Mouse (Mus musculus) fat pad, adult 2 months (tissue): ENCODE data around the gene Dok4.

Experiments
- DNase-seq: peaks from one replicate; pipeline ENCODE4 v3.0.0-alpha.2; 2011; ENCODE audit warnings: low read depth, low spot score; ENCODE audit errors: extremely low read depth

Gene Dok4

DNA sequence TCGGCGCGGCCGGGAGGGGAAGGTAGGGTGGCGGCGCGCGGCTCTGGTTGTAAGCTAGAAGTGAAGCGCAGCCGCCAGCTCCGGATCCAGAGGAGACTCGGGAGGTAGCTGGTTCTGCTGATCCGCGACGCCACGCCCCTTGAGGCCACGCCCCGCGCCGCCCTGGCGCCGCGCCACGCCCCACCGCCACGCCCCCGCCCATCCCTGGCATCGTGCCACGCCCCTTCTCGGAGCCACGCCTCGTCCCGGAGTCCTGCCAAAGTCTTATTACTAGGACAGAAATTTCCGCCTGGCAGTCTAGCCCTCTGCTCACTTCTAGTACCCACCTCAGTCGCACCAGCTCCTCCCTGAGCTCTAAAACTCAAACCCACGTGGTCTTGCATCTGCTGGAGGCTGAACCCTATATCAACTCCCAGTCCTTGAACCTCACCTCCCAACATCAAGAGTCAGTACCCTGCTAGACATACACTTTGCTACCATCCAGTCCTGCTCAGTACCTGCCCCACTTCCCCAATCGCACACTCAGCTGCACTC lies at the start of gene Dok4:
Gene Dok4, minus strand, starts transcription at position 134 of the 534 bp plus-strand sequence.
- no peak for DNase-seq

DNA sequence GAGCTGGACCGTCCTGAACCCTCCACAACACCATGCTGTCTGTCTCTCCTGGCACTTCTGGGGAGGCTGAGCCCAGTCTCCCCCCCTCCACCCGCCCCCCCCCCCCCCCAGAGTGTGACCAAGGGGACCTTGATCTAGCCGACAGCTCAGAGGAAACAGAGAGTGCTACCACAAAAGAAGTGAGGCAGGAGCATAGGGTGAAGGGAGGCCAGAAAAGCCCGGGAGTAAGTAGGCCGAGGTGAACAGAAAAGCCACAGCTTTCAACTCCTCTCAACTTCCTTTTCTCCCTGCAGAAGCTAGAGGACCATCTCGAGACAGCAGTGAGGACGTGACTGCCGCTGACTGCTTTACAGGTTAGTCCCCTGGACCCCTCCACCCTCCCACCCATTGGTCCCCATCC lies 47.3 kb upstream of the Dok4 start, which contains the start of gene Adgrg5:
Gene Adgrg5, plus strand, starts transcription at position 290 of the 400 bp plus-strand sequence.
- DNase-seq = no peak

DNA sequence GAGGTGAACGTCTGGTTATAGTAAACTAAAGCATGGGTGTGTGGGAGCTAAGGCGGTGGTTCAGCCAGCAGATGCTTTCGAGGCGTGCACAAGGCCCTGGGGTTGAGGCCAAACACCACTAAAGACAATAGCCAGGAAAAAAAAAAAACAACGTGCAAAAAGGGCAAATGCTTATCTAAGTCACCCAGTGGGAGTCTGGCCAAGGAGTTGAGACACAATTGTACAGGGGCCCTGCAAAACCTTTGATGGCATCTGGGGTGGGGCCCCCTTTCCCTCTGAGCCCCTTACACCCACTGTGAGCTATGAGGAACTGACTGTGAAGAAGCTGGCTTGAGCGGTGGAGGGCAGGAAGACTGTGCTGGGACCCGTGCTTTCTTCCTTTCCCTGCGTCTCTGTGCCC lies 46.5 kb upstream of the Dok4 start:
- DNase-seq = no peak

DNA sequence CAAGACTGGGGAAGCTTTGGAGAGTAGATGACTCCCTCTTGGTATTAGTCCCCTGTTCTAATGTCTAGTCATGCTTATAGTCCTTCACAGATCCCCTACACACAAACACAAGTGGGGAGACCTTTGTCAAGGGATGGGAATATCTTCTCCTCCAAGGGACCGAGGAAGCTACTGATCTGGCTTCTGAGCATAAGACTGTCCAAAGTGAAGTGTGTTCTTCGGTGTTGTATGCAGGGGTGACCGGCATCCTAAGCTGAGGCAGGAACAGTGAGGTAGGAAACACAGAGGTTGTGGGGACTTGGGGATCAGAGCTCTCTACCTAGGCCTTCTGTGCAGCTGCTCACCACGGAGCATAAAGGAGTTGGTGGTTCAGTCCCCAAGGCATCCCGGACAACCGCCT lies 46.0 kb upstream of the Dok4 start:
- no peak for DNase-seq

DNA sequence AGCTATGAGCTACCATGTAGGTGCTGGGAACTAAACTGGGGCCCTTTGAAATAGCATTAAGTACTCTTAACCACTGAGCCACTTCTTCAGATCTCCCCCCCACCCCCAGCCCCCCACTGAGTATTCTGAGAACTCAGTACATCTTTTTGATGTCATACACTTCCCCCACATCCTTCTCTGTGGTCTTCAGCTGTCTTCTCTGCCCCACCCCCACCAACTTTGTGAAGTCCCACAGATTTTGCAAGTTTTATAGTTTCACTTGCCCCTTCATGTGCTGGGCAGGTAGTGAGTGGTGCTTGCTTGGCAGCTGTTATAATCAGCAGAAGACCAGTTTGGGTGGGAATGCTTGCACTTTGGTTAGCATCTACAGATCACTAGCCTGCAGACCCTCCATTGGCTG lies 43.1 kb upstream of the Dok4 start:
- no peak for DNase-seq

DNA sequence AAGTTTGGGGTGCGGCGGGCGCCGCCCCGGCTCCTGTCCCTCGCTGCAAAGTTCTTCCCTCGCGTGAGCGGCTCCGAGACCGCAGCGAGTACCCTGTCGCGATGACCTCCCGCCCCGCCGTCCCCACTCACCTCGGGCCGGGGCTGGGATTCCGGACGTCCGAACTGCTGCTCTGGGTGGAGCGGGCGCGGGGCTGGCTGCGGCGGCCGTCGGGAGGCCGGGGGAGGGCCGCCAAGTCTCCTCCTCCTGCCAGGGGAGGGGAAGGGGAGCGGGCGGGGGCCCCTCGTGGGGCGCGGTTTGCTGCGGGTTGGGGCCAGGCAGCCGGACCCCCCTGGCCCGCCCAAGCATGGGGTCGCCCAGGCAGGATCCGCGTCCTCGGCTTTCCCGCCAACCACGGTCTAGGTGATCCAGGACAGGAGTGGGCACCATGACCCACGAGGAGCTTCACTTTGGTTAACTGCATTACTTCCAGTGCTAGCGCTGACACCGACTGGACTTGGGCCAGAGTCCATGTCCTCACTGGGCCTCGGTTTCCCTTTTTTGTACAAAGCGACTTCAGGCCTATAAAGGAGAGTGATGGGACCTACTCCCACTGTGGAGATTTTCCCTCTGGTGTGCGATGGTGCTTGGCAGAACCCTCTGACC lies 41.8 kb upstream of the Dok4 start, which contains the start of gene Ccdc102a:
Gene Ccdc102a, minus strand, starts transcription at position 248 of the 645 bp plus-strand sequence.
- DNase-seq = no peak

DNA sequence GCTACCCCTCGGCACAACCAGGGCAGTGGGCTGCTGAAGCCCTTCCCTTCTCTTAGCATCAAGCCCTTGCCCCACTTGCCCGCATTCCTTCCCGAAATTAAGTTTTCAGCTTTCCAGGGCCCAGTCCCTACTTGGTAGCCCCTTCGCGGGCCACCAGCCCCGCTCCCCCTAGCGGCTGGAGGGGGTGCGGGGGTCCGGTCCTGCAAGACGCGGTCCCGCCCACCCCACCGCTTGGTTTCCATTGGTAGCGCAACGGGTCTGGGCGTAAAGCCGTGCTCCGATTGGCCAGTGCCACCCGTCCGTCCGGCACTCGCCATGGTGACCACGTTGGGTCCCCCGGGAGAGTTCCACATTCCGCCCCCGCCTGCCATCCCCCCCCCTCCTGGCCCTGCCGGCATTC lies 41.2 kb upstream of the Dok4 start:
- no peak for DNase-seq

DNA sequence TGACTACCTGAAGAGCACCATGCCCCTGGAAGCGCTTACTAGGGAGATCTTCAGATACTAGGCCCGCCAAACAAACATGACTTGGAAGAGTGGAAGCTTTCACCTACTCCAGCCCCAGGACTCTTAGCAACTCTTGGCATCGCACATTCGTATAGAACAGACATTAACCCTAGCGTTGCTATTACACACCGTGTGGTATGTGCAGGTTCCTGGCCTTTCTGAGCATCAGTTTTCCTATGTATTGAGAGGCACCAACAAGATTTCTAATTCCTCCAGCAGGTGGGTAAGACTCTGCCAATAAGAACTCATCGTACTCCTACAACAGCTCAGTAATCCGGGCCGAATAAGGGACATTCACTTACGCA lies 40.8 kb upstream of the Dok4 start:
- no peak for DNase-seq

DNA sequence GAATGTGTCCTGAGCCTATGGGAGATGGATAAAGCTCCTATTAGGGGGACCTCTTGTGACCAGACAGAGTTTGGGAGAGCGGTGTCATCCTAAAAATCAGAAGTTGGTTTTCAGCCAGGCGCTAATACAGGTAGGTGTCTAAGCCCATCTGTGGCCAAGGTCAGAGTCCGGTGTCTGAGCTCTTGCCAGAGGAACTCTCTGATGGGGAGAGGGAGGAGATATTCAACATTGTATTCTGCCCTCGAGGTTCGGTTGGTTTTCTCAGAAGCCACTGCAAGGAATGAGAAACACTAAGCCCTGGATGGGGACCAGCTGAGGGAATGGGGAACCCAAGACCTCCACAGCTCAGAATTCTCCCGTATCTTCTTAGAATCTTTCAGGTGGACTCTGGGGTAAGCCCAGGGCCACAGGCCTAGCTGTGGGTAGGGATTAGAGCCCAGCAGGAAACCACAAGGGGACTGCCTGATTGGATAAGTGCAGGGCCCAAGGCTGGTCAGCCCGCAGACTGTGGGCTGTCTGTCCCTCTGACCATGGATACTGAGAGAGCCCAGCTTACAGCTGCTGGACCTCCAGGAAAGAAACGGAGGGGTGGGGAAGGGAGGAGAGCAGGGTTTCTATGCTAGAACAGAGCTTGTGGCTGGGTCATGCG lies 40.3 kb upstream of the Dok4 start:
- DNase-seq = no peak

DNA sequence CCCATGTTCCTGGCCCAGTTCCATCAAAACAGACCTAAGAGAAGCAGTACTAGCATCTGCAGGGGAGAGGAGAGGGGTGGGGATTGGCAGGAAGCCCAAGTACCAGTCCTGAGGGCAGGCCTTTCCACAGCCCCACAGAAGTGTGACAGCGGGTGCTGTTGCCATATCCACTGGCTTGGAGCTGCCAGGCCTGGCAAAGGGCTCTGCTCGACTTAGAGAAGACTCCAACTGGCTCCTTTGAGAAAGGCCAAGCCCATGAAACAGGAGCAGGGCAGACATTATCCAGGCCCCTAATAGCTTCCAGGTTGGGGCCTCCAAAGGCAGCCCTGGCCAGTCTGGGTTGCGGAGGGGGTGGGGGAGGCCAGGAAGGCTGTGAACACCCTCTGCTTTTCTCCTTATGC lies 38.6 kb upstream of the Dok4 start:
- DNase-seq = no peak

DNA sequence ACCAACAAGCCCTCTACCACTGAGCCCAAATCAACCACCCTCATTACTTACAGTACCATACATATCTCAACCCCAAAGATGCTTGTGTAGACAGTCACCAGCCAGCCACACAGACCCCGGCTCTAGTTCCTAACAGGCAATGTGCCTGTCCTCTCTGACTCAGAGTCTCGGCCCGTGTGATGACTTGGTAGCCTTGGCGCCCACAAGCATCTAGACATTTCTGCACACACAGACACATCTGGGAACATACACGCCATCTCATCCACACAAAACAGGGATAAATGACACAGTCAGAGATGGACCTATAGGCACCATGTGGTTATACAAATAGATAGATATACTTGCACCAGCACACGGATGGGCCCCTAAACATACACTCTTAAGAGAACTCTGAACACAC lies 38.1 kb upstream of the Dok4 start:
- DNase-seq = no peak

DNA sequence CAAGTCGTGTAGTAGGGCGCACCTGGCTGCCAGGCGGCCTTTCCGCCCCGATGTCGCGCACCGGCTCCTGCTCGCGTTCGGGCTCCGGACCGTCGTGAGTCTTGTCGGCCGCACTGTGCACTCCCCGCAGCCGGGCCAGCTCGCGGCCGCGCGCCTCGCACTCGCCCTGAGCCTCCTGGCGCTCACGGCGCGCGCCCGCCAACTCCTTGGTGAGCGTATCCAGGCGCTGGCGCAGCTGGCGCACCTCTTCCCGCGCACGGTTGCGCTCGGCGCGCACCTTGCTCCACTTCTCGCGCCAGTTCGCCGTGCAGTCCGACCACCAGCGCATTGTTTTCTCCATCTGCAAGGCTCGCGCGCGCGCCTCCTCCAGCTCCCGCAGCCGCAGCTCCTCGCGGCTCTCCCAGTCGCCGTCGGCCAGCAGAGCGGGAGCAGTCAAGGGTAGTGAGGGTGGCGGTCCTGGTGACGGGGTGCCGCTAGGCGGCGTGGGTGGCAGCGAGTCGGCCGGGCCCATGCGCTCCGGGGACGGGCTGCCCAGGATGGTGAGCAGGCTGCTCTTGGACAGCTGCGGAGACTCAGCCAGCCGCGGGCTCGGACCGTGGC lies 37.0 kb upstream of the Dok4 start:
- no peak for DNase-seq

DNA sequence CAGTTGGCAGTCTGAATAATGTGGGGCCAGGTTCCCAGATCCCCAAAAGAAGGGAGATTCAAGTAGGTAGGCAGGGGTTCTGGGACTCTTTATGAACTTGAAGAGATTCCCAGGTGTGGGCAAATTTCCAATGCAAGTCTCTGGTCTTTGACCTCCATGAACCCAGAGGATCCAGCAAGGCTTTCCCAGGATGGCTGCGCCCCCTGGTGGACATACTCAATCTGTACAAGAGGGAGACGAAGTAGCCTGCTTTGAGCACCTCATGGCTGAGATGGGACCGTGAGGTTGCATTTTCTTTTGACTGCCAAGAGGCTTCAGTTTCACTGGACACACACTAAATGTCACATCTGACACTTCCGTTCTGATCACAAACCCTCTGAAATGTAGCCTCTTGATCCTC lies 32.7 kb upstream of the Dok4 start:
- no peak for DNase-seq

DNA sequence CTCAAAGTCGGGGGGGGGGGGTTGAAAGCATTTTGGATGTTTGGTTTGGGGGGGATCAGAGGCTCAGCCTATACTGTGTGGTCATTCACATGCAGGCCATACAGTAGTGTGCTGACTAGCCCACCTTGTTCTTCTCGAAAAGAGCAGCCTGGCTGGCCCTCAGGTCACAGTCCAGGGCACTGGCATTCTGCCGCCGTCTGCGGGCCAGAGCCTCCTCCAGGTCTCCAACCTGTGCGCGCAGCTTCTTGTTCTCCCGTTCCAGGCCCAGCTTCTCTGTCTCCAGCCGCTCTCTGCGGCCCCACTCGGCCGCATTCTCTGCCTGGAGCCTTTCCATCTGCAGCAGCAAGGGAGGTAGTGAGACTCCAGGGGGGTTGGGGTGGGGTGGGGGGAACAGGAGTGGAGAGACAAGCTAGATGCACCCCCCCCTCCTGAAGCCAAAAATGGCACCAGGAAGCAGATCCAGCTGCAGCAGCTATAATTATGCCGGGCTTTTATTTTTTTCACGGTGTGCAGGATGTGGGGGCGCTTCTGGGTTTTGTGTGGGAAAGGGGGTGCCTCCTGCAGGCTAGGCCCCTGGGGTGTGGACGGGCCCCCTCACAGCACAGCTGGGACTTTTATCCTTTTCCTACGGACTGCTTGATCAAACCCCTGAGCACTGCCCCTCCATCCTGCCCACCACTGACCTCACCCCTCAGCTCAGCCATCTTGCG lies 31.6 kb upstream of the Dok4 start:
- no peak for DNase-seq

DNA sequence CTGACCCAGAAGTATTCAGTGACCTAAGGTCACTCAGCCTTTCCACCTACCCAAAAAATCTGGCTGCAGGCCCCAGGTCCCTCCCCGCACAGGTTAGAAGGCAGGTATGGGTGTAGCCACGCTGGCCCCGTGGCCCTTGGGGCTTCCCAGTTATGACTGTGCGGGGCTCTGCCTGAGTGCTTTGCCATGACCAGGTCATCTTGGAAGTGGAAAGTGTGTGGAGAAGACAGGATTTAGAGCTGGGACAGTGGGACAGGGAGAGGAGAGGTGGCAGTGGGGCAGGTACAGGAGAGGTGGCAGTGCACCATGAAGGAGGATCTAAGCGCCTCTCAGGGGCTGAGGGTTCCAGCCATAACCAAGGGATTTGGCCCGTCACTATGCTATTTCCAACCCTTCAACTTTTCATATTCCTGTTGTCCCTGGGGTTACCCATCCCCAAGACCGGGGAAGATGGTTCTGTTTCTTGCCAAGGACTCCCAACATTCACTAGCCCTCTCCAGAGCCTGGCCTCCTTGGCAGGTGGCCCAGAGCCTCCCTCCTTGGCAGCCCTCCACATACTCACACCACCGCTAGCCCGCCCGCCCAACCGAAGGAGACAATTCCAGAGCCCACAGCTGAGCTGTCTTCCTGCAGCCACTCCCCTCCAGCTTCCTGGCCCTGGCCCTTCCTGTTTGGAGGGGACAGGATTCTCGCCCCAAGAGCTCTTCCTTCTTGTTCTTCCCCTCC lies 28.5 kb upstream of the Dok4 start:
- DNase-seq = no peak

DNA sequence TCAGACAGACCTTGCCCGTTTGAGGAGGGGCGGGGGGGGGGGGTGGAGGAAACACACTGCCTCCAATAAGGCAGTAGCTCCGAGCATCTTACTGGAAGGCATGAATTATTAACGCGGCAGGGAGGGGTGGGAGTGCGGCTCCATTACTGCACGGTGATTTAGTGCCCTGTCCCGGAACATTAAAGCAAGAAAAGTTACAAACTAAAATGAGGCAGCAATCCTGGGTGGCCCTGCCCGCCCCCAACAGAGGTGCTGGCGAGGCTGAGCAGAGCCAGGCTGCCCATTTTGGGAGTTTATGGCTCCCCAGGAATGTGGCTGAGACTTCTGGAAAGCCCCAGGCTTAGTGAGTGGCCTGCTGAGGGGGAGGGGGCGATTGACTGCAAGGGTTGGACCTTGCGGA lies 27.6 kb upstream of the Dok4 start:
- no peak for DNase-seq

DNA sequence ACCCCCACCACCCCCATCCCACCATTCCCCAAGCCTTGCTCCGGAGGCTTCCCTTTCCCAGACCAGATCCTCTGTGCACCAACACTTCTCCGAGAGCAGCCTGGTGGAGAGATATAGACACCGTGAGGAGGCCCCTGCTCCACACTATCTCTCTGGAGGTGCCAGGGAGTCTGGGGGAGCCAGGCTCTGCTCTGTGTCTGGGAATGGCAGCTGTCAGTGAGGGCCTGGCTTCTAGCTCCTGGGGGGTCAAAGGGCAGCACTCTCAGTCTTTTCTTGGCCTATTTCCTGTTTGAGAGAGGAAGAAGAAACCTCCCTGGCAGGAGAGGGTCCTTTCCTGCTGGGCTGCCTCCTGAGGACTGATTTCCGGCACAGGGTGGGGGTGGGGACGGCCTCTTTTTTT lies 24.9 kb upstream of the Dok4 start:
- no peak for DNase-seq

DNA sequence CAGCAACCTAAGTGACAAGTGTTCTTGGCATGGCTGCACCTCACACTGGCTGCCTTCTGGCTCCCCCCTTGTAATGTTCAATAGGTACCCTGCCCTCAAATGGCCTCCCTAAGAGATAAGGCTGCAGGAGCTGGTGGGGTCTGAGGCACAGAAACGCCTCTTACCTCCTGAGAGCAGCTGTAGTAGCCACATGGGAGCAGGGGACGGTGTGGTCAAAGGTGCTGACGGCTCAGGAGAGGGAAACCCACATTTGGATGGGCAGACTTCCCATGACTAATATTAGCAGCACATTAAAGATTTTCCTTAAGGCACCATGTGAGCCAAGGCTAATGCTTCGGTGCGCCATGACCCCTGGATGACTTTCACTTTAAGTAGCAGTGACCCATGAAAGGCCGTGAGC lies 24.5 kb upstream of the Dok4 start:
- no peak for DNase-seq

DNA sequence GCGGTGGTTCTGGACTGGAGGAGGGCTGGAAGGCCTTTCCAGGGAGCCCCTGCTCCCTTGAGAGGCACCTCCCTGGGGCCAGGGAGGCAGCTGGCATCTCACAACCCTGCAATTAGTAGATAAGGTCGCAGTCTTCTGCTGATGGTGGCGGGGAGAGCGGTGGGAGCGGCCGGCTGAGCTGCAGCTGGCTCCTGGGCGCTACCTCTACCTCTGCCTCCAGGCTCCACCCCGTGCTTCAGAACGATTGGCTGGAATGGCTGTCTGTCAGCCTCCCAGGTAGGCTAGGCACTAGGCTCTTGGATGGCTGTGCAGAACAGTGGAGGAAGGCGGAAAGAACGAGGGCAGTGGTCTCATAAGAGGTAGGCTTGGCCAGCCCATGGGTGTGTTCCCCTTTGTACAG lies 23.1 kb upstream of the Dok4 start:
- DNase-seq = no peak

DNA sequence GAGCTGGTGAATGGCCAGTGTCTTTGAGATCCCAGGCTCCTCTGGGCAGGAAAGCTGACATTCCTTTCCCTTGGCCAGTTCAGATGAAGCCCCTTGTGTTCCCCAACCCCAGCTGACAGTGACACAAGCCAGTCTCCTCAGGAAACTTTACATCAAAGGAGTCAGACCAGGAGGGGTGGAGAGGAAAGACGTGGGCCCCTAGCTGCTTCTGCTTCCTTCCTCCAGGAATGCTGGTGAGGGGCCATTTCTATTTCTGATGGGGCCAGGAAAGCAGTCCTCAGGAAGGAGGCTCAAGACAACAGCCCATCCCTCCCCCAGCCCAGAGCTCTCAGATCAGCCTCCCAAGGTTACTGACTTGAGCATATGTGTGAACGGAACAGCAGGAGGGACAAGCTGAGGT lies 16.8 kb upstream of the Dok4 start:
- DNase-seq = no peak
